Mouse (Mus musculus) spleen, postnatal 14 days (tissue): ENCODE results near the gene Eif4e1b.
"Not testable (repeated sequence)": the region's sequence is repeated elsewhere in the genome, so short reads cannot be mapped to it uniquely, and the experiment has no call there.

Experiments used
- DNase-seq, 2 experiments: peaks; one replicate each; pipeline ENCODE4 v3.0.0; 2021 to 2022; ENCODE audit warnings: low spot score in 2 of 2

Gene Eif4e1b

DNA sequence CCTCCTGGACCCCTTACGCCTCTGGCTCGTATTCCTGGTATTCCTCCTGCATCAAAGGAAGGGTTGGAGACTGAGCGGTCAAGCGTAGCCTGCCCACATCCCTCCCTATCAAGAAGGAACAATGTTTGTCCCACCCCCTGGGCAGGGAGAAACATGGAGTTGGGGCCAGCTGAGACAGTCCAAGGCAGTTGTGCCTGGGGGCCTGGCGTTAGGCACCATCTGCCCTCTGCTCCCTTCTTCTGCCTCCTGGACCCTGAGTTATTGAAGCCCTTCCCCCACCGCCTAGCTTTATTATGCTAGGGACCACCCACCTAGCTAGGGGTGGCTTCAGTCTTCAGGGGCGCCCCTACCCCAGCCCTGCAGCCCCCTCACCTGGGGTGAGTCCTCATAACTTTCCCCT lies 24.3 kb upstream of the Eif4e1b start:
- no peak for DNase-seq

DNA sequence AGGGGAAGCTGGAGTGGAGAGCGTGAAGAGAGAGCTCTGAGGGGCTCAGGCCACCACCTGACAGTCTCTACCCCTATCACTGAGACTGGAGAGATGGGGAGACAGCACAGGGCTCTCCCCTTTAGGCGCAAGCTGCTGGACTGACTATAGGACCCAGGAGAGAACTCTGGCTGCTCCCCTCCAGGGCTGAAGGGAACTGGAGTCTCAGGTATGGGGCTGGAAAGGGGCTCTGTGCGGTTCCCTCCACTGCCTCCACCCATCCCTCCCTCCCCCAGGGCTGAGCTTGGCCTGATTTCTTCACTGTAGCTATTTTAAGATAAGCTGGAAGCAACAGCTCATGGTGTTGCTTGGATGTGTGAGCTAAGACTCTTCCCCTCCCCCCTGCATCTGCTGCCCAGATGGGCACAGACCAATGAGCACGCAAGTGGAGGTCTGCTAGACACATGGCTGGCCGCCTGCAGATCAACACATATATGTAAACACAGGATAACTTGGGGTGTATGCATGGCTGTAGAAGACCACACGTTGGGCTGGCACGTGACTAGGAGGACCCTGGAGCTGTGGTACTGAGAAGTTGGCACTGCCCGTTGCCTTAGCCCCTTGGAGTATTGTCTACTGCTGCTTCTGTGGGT lies 23.5 kb upstream of the Eif4e1b start:
- DNase-seq, result no peak

DNA sequence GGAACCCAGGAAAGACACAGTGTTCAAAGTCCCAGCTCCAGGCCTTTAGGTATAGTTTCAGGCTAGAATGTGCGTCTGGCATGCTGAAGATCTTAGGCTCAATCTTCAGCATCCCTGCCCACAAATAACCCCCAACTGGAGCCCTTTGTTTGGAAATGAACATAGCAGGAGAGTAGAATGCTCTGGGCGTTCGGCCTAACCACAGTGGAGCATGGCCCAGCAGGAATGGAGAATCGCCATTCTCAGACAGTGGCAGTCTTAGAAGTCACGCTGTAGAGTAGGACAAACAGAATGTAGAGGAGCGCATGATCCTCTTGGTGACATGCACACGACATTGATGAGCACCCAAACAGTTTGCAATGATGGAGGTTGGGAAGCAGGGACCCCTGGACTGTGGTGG lies 22.9 kb upstream of the Eif4e1b start:
- no peak for DNase-seq

DNA sequence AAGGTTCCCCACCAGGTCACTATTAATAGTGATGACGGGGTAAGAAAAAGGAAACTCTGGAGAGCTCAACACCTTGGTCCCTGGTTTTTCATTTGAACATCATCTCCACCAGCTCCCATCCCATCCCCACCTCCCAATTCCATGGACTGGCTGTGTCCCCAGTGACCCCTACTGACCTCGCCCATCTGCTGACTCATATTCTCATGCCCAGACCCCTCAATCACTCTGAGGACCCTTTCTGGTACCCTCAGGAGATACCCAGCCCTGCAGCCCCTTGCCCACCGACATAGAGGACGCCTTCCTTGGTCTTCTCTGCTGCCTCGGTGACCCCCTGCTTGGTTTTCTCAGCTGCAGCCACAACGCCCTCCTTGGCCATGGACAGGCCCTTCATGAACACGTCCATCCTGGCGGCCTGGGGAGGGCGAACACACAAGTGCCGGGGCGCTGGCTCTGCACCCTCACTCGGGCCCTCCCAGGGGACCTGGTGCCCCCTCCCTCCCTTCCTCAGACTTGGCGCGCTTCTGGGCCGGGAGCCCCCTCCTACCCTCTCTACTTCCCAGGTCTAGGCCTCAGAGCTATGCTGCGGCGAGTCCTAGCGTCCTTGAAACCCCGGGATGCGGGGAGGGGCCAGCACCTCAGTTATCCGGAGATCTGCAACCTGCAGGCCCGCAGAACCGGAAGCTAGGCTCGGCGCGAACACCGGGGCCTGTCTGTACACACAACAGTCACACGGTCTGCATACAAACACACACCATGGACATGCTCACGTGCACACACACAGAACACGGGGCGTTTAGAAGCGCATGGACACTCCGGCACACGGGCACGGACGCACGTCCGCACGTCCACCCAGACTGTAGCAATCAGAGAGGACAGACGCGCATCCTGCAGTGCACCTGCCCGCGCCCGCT lies 18.3 kb upstream of the Eif4e1b start:
- DNase-seq, result no peak

DNA sequence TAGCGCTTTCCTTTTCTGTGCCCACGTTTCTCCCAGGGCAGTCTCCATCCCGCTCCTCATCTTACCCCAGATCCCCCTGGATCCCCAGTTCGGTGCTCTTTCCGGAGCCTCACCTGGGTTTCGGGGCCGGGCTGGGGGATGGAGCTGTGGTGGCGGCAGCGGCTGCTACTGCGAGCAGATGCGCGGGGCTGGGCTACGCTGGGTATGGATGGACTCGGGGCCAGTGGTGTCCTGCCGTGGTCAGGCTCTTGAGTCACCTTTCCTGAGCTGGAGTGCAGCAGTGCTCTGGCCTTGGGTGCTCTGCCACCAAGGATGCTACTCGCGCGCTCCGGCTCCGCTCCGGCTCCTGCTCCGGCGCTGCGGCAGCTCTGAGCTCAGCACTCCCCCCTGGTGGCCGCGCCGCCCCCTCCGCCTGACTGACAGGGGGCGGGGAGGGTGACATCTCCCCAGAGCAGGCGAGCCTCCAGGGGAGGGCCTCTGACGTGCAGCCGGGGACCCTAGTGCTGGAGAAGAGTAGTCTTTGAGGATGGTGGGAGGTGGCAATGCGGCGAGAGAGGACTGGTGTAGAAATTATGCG lies 17.5 kb upstream of the Eif4e1b start, which contains the start of gene Sncb:
TSS of gene Sncb (minus strand) at position 404 of the 577 bp plus-strand sequence.
- peak; percentile 12 to 32 for DNase-seq

DNA sequence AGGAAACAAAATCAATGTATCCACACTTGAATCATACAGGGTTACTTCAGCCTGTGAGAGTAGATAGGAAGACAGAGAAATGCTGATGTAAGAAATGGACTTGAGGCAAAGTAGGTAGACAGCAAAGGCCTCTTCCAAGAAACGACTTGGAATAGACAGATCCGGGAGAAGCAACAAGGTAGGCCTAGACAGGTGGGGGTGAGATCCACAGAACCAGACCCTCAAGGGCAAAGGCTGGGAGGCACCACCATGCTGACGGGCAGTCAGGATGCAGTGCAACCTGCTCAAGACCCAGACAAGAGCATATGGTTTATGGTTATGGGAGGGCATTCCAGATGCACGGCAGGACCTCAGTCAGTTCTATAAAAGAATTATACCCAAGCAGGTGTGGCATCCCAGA lies 16.8 kb upstream of the Eif4e1b start:
- no peak for DNase-seq

DNA sequence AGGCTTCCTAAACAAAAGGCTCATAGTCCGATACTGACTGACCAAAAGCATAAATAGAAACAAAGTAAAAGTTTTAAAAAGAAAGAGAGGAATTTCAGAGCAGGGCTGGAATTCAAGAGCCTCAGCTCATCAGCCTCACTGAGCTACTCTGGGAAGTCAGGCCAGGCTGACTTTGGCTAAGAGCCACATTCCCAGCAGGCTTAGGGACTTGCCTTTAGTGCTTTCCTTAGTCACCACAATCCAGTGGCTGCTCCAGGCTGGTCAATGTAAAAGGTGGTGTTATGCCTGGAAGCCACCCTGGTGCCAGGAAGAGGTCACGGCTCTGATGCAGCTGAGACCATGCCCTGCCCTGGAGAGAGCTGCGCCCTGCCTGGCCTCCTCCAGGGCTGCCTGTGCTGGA lies 3.2 kb upstream of the Eif4e1b start:
- DNase-seq, result no peak

DNA sequence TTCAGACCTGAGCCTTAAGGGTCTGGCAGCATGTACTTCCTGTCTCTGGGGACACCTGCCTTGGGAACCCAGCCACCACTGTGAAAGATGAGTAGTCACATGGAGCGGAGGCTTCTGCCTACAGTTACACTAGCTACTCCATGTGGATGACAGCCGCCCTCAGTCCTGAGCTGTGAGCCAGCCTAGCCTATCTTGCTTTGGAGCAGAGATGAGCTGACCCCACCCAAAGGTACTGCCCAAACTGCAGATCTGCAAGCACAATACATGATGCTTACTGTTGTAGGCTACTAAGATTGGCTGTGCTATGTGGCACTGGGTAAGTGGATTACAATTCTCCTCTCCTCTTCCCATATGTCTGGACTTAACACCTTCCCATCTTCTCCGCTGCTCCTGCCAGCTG lies 2.7 kb upstream of the Eif4e1b start:
- no peak for DNase-seq

DNA sequence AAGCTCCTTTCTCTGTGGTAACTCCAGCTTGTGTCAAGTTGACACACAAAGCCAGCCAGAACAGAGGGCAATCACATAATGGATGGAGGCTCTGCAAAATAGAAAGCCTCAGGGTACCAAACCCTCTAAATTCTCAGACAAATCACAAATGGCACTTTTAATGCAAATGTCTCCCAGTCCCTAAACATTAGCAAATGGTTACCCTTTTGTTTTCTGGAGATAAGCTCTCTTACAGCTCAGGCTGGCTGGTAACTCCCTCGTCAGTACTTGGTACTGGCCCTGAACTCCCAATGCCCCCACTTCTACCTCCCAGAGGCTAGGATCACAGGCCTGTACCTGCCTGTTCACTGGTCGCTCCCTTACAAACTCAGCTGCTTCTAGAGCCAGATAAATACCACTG lies 563 bp upstream of the Eif4e1b start:
- no peak for DNase-seq

DNA sequence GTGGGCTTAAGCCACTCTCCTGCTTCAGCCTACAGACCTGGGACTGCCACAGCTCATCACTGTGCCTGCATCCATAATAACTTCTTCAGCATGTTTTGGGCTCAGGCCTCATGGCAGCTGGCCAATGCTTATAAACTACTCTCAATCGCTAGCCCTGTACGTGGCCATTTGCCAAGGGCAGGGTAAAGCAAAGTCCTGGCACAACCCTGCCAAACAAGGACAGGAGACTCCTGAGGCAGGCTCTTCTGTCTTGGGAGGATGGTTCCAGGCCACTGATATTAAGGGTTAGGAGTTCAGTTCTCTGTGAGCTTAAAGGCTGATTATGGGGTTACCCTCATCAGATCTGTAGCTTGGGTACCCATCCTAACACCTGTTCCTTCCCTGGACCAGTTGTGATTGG lies 3.8 kb downstream of the Eif4e1b start:
- DNase-seq, result not testable (repeated sequence)

DNA sequence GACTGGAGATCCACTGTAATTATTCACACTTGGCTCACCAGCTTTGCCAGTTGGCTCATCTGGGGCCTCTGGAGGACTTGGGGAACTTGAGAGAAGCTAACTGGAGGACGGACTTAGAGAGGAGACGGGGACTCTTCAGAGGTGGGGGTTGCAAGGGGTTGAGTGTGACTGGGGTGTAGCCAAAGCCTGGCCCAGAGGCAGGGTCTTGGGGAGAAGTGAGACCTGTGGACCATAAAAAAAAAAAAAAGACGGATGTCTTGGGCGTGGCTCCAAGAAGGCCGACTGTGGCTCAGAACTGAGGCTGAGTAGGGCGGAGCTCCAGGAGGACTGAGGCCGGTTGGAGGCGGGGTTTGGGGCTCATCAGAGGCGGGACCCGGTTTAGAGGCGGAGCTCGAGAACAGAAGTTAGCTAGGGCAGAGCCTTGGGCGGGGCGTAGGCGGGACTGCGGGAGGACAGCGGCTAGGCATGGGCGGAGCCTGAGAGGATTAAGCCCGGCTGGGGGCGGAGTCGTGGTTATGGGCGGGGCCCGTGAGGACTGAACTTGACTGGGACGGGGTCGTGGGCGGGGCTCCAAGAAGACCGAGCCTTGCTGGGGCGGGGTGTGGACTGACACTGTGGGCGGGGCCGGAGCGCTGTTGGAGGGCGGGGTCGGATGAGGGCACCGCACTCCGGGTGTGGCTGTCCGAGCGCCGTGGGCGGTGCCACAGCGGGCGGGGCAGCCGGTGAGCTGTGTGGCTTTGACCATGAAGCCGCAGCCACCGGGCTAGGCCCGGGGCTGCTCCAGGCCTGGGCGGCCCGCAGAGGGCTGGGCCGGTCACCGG lies 5.2 kb downstream of the Eif4e1b start, which contains the start of gene Tspan17:
TSS of gene Tspan17 (plus strand) at position 638 of the 821 bp plus-strand sequence.
- DNase-seq, result peak; percentile 66 to 79

DNA sequence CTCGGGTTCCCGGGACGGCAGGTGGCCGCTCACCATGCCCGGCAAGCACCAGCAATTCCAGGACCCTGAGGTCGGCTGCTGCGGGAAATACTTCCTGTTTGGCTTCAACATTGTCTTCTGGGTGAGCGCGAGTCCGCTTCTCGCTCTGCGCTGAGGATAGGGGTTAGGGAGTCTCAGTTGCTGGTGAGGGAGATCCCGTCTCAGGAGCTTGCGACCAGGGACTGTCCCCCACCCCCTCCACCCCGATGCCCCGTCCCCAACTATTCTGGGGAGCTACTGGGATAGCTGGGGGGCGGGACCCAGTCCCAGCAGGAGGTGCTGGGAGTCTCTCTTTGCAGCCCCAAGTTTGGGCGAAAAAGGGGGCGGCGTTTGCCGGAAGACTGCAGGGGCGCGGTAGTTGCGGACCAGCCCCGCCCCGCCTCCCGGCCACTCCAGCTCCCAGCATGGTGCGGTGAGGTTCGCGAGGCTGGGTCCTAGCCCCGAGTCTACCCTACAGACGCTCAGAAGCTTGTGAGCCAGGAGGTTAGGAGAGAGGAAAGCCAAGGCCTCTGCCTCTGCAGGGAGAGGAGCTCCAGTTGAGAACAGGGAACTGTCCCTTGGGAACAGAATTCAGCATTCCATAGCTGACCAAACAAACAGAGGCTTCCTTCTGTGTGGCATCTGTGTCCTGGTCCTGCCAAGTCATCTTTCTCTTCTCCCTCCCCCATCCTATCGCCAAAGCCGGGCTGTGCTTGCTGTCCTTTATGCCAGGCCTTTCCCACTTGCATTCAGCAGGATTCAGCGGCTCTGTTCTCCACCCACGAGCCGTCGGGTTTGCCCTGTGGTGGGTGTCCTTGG lies 6.0 kb downstream of the Eif4e1b start:
- no peak for DNase-seq

DNA sequence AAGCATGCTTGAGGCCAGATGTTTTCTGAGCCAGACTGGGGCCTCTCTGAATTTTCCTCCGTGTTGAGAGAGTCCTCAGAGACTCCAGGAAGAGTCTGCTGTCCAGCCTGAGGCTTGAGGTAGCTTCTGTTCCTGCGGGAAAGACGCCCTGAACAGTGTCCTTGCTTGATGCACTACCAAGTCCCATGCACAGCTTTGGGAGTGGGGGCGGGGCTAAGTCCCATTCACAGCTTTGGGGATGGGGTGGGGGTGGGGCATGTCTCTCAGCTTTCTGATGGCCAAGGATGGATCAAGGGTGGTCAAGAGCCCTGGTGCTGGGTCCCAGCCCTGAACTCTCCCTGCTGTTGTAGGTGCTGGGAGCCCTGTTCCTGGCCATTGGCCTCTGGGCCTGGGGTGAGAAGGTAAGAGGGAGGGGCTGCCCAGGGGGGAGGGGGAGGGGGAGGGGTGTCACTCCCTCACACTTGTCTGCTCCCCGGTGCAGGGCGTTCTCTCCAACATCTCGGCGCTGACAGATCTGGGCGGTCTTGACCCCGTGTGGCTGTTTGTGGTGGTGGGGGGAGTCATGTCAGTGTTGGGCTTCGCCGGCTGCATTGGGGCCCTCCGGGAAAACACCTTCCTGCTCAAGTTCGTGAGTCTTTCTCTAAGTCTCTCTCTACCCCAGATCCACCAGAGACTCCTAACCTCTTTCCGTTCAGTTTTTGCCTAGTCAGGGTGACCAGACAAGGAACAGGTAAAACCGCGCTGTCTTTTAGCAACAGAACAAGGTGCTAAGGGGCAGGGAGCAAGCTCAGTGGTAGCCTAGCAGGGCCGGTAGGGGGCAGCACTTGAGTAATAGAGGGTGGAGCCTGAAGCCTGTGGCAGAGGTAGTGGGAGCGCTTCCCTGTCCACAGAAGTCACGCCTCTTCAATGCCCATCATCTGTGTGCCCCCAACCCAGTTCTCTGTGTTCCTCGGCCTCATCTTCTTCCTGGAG lies 8.7 kb downstream of the Eif4e1b start:
- DNase-seq, result no peak

DNA sequence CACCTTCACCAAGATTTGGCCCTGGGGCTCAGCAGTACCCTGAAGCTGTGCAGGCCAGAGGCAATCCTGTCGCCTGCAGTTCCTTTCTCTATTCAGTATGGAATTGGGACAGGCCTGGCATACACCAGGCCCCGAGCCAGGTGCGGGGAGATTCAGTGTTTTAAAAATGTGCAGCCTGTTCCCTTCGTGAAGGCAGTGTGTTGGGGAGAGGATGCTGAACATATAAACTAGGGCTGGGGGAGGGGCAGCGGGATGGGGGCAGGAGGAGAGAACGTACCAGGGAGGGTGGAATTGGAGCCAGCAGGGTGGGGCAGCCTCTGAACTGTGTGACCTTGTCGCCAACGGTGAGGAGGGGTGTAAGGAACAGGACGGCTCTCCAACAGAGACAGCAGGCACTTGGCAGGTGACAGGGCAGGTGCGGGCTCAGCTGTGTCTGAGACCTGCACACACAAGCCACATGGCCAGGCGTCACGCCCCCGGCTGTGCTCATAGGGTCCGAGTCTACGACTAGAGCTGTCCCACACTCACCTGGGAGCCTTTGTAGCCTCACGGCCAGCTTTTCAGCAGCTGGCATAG lies 10.3 kb downstream of the Eif4e1b start:
- DNase-seq, result no peak

DNA sequence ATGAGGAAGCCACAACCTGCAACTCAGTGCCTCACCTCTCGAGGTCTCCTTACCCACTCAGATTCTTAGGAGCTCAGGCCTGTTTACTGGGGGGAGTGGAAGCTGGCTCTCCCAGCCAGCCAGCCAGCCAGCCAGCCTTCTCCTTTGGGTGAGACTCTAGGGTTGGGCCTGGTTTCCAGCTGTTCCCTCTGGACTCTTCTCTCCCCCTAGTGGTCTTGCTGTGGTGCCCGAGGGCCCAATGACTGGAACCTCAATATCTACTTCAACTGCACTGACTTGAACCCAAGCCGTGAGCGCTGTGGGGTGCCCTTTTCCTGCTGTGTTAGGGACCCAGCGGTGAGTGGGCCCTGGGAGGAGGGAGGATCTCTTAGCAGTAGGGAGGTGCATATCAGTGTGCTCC lies 11.0 kb downstream of the Eif4e1b start:
- DNase-seq, result no peak

DNA sequence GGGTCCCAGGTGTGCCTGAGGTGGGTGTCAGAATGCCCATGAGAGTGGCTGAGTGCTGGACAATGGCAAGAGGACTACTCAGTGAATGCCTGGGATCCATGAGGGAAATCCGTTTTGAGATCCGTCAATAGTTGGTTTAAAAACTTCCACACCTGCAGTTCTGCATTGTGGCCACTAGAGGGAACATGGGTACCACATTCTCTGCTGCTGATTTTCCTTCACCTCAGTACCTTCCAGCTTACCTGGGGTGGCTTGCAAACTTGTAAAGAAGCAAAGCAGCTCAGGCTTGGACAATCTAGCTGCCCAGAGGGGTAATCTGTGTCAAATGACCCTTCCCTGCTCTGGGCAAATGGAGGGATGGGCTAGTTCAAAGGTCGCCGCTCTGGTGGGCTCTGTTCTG lies 13.6 kb downstream of the Eif4e1b start:
- no peak for DNase-seq

DNA sequence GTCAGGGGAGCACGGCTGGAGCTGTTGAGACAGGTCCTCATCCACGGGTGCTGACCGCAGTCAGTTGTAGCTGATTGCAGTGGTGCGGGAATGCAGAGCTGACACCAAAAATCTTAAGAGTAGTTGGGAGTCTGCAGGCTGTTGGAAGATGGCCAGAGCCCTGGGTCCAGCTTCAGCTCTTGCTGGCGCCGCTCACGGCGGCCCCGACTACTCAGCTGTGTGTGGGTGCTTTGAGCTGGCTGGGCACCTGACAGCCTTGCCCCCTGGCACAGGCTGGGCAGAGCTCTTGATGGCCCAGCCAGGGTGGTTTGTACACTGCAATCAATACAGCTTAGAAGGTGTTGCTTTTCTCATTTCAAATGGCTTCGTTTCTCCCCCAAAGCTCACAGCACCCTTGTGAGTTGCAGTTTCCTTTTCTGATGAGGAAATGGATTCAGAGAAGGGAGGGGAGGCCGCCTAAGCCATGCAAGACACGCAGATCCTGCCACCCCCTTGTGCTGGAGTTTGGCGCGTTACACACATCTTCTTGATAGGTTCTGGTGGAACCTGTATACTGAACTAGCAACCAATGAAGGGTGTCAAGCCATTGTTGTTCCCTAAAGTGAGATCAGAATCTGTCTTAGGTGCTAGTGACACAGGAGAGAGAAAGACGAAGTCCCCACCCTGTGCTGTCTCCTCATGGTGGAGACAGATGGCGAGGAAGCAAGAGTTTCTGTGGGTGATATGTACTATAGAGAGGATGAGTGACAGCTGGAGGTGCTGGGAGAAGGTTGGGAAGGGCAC lies 14.3 kb downstream of the Eif4e1b start:
- DNase-seq, result no peak

DNA sequence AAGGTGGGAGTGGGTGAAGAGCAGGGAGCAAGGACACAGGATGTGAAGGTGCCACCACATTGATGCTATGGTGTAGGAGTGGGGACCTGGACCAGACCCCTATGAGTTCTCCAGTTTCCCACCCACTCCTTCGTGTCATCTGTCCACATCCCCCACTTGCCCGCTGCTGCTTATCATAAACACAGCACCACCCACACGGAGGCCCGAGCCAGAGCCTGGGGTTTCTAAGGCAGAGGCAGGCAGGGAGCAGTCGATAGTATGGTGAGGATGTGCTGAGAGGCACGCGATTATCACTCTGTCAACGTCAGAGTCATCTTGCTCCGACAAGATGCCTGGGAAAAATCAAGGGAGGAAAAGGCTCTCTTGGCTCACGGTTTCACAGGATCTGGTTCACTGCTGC lies 14.9 kb downstream of the Eif4e1b start:
- DNase-seq, result no peak

DNA sequence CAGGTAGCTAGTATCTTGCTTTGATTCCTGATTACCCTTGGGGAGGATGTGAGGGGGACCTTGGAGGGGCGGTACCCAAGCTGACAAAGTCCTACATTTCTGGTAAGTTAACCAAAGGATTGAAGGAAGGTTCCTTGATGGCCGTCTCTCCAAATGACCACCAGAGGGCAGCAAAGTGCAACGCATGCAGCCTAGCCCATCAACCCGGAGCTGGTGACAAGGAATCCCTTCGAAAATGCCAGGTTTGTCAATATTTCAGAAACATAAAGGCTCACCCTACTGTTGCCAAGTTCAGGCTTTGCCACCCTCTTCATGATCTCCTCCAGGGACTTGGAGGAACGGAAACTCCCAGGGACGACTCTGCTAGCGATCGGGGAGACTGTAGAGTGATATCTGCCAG lies 15.9 kb downstream of the Eif4e1b start:
- peak; percentile 20 to 53 for DNase-seq
